Mouse (Mus musculus) stomach, embryonic 16.5 days (tissue): Measurements from ENCODE around the gene Tmem204. TPM values are rescaled to one million over a fixed set of nuclear protein-coding genes. Genes with fewer than 3 reads are reported as not detected.
"Not testable (repeated sequence)": the region's sequence is repeated elsewhere in the genome, so short reads cannot be mapped to it uniquely, and the experiment has no call there.

Source experiments
- ATAC-seq: fragments of 200-750 bp; cut with Nextera tagmentation; 2 replicates; pipeline ENCODE4 v1.8.0; 2017; ENCODE audit warnings: moderate number of reproducible peaks, moderate TSS enrichment; ENCODE audit not compliant: insufficient read depth, low FRiP score
- H3K27ac ChIP-seq: fragments of 300-500 bp; sonication (generic); 2 replicates; pipeline ENCODE4 v1.5.1; 2014; ENCODE audit warnings: low read length
- H3K27me3 ChIP-seq: fragments of 300-500 bp; sonication (generic); 2 replicates; pipeline ENCODE4 v1.6.1; 2014; ENCODE audit warnings: low read length, control low read depth, mixed read lengths; ENCODE audit not compliant: control insufficient read depth, insufficient read depth
- H3K36me3 ChIP-seq: fragments of 300-500 bp; sonication (generic); 2 replicates; pipeline ENCODE4 v1.6.1; 2014; ENCODE audit warnings: low read length; ENCODE audit not compliant: control insufficient read depth, insufficient read depth
- H3K4me1 ChIP-seq: fragments of 300-500 bp; sonication (generic); 2 replicates; pipeline ENCODE4 v1.6.1; 2014; ENCODE audit warnings: low read length, control low read depth, mixed read lengths; ENCODE audit not compliant: control insufficient read depth, insufficient read depth
- H3K4me2 ChIP-seq: fragments of 300-500 bp; sonication (generic); 2 replicates; pipeline ENCODE4 v1.6.1; 2014; ENCODE audit warnings: low read depth, low read length, mixed read lengths
- H3K4me3 ChIP-seq: fragments of 300-500 bp; sonication (generic); replicated peaks from 2 replicates; pipeline ENCODE4 v1.5.1; 2014; ENCODE audit warnings: mild to moderate bottlenecking, low read length
- H3K9ac ChIP-seq: fragments of 300-500 bp; sonication (generic); 2 replicates; pipeline ENCODE4 v1.6.1; 2014; ENCODE audit warnings: low read length
- H3K9me3 ChIP-seq: fragments of 300-500 bp; sonication (generic); replicated peaks from 2 replicates; pipeline ENCODE4 v1.6.1; 2016; ENCODE audit warnings: low read length, control low read depth; ENCODE audit not compliant: control insufficient read depth
- WGBS: fragments of 180-500 bp; shearing (Covaris S2); extraction: QIAGEN DNeasy Blood & Tissue Kit; methylation state at CpG from one replicate; pipeline ENCODE4 v1.1.7; 2014; 5-methylcytosine and 5-hydroxymethylcytosine counted together
- polyA plus RNA-seq: library from polyadenylated mRNA; unstranded; fragments of >200 nt; fragmentation: Nextera tagmentation; extraction: Ambion mirVana; gene quantifications from 2 replicates; pipeline ENCODE4 v1.2.1, GENCODE M21; 2015

The Tmem204 gene
- polyA plus RNA-seq, result 24.1 and 25.2 TPM in 2 replicates

GRCm38 (mm10) chr17:25083444-25083931 lies at the start of gene Tmem204:
Gene Tmem204, minus strand, starts transcription at chr17:25083591.
- Histone ChIP-seq H3K9me3 (no peaks in the 10 kb centered on the region), H3K27me3 (no peaks in the 10 kb centered on the region), H3K4me3 (no peak within 1 kb of the TSS), H3K27ac (peak within 1 kb of the TSS; percentile 97), H3K9ac (peak within 1 kb of the TSS; percentile 38; the same call in 1 of the 2 replicates), H3K36me3 (no peaks in the 10 kb centered on the region; the same call in 1 of the 2 replicates), H3K4me1 (peaks cover 35% of the 10 kb centered on the region), H3K4me2 (peak within 1 kb of the TSS; percentile 16)
- 21% methylated on average over 7 of the region's 7 CpGs for WGBS
- peak; percentile 92 for ATAC-seq

DNA sequence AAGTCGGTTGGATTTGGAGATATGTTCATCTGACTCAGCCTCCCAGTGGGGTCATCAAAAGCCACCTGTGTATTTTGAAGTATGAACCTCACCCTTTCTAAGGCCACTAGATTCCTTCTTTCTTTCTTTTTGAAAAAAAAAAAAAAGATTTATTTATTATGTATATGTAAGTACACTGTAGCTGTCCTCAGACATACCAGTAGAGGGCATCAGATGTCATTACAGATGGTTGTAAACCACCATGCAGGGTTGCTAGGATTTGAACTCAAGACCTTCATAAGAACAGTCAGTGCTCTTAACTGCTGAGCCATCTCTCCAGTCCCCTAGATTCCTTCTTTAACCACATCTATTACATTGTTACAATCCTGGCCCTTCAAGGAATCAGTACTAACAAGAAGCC lies 46.7 kb upstream of the Tmem204 start:
- no peak overlapping the region for H3K4me2 ChIP-seq
- no peaks in the 10 kb centered on the region for H3K9me3 ChIP-seq
- no peak overlapping the region for H3K4me3 ChIP-seq
- no peaks in the 10 kb centered on the region for H3K36me3 ChIP-seq
- ATAC-seq, result no peak
- H3K27me3 ChIP-seq, result no peaks in the 10 kb centered on the region
- H3K27ac ChIP-seq, result no peak overlapping the region
- H3K9ac ChIP-seq, result no peak overlapping the region
- 81% methylated on average over 1 of the region's 1 CpGs for WGBS
- H3K4me1 ChIP-seq, result peaks cover 8% of the 10 kb centered on the region

GRCm38 (mm10) chr17:25127681-25128080 lies 44.3 kb upstream of the Tmem204 start:
- no peak overlapping the region for H3K27ac ChIP-seq
- no peak overlapping the region for H3K4me2 ChIP-seq
- no peak overlapping the region for H3K4me3 ChIP-seq
- no peaks in the 10 kb centered on the region for H3K4me1 ChIP-seq
- 55% methylated on average over 9 of the region's 9 CpGs for WGBS
- no peaks in the 10 kb centered on the region for H3K27me3 ChIP-seq
- no peaks in the 10 kb centered on the region for H3K9me3 ChIP-seq
- H3K36me3 ChIP-seq, result no peaks in the 10 kb centered on the region
- no peak overlapping the region for H3K9ac ChIP-seq
- ATAC-seq, result no peak

GRCm38 (mm10) chr17:25127079-25127478 lies 43.7 kb upstream of the Tmem204 start:
- Histone ChIP-seq H3K27me3 (no peaks in the 10 kb centered on the region), H3K9me3 (no peaks in the 10 kb centered on the region)

GRCm38 (mm10) chr17:25125442-25126060 lies 42.2 kb upstream of the Tmem204 start:
- not testable (repeated sequence) for H3K36me3 ChIP-seq, ATAC-seq, H3K27me3 ChIP-seq, H3K9me3 ChIP-seq, H3K27ac ChIP-seq, H3K4me1 ChIP-seq, H3K9ac ChIP-seq, H3K4me2 ChIP-seq, H3K4me3 ChIP-seq
- WGBS, result 69% methylated on average over 3 of the region's 3 CpGs

More at GRCm38 (mm10) chr17:25127079-25127478, 43.7 kb upstream of the Tmem204 start:
- 0 out of 2 replicates have a peak, but pooled peaks have one; percentile 29 for ATAC-seq
- no peaks in the 10 kb centered on the region for H3K36me3 ChIP-seq
- H3K9ac ChIP-seq, result no peak overlapping the region
- no peak overlapping the region for H3K4me3 ChIP-seq
- H3K4me2 ChIP-seq, result no peak overlapping the region
- H3K4me1 ChIP-seq, result no peaks in the 10 kb centered on the region
- WGBS, result 37% methylated on average over 8 of the region's 8 CpGs
- no peak overlapping the region for H3K27ac ChIP-seq

DNA sequence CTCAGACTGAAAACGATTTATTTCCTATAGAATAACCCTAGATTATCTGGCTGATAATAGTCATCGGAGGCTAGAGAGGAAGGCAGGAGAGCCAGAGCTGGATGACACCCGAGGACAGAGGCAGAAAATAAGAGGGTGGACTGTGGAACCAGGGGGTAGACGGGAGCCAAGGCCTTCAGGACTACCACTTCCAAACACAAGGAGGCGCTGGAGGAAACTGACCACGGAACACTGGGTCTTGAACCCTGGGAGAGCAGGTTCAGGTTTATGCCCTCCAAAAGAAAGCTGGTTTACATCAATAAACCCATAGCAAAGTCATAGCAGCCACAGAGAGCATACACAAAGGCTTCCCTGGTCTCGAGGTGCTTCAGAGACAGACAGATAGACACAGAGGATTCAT lies 40.6 kb upstream of the Tmem204 start:
- Histone ChIP-seq H3K4me2 (no peak overlapping the region), H3K4me1 (no peaks in the 10 kb centered on the region), H3K27me3 (no peaks in the 10 kb centered on the region), H3K9me3 (no peaks in the 10 kb centered on the region), H3K4me3 (no peak overlapping the region), H3K9ac (no peak overlapping the region), H3K36me3 (no peaks in the 10 kb centered on the region), H3K27ac (no peak overlapping the region)
- WGBS, result 27% methylated on average over 7 of the region's 7 CpGs
- no peak for ATAC-seq

DNA sequence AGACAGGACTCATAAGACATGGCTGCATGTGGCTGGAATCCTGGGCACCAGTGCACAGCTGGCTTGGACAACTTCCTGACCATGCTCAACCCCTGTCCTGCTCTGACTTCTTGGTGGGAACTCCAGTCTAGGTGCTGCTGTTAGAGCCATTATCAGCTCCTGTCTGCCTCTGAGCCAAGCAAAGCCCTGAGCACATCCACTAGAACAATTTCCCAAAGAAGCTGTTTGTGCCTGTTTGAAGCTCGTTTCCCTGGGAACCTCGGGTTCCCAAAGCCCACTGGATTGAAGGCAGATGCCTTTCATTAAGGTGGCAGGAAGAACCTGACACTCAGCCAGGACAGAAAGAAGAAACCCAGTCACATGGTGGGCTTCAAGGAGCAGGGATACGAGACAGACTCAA lies 37.0 kb upstream of the Tmem204 start, which contains the start of gene Ptx4:
Gene Ptx4 (plus strand): TSS at position 355 of the 400 bp plus-strand sequence.
- Histone ChIP-seq H3K4me1 (peaks cover 5% of the 10 kb centered on the region), H3K4me2 (no peak within 1 kb of the TSS), H3K4me3 (no peak within 1 kb of the TSS), H3K9me3 (no peaks in the 10 kb centered on the region), H3K27ac (no peak within 1 kb of the TSS), H3K36me3 (no peaks in the 10 kb centered on the region), H3K9ac (no peak within 1 kb of the TSS), H3K27me3 (no peaks in the 10 kb centered on the region)
- no peak for ATAC-seq
- 36% methylated on average over 3 of the region's 3 CpGs for WGBS

DNA sequence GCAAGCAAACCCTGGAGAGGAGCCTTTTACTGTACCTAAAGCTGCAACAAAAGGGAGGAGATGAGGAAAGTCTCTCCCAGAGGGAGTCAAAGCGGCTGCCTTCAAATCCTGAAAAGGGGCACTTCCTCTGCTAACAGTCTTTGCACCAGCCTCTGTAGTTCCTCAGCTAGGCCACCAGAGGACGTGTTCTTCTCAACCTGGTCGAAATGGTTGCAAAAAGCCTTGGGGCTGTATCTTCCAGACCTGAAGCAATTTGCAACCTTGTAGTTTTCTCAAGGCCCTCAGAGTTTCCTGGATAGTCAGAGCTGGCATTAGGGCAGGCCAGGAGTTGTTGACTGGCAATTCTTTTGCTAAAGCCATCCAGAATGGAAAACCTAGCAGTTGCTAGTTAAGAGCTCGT lies 33.9 kb upstream of the Tmem204 start:
- Histone ChIP-seq H3K4me3 (no peak overlapping the region), H3K36me3 (no peaks in the 10 kb centered on the region), H3K9ac (no peak overlapping the region), H3K27me3 (no peaks in the 10 kb centered on the region), H3K4me2 (no peak overlapping the region), H3K27ac (no peak overlapping the region), H3K9me3 (no peaks in the 10 kb centered on the region), H3K4me1 (peaks cover 11% of the 10 kb centered on the region)
- no peak for ATAC-seq
- WGBS, result 32% methylated on average over 4 of the region's 4 CpGs

DNA sequence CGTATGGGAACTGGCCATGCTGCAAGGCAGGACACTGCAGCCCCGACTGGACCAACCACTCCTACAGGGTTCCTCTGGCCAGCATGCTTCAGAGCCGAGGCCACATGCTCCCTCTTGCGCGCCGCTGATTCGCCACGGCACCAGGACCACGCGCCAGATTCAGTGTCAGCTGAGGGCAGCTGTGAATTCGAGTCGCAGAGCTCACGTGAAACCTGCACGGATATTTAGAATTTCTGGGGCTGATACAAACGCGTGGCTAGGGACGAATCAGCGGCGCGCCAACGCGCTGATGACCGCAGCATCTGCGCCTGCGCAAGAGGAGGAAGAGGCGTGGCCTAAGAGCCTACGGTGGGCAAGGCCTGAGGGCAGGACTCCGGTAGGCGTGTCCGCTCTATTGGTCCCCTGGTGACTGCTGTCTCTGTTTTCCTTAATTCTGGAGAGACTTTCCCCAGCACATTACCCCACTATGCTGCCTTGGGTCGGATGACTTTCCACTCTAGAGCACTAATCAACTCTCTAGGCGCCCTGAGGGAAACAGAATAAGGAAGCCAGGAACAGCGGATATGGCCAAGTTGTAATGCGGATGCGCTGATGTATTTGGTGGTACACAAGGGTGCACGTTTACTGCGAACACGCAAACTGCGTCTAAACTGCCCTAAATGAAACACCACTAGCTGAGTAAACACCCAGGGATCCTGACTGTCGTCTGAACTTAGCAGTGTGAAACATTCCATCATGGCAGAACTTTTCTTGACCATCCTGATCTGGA lies 32.5 kb upstream of the Tmem204 start, which contains the start of gene Telo2:
Gene Telo2 (minus strand): TSS at position 304 of the 769 bp plus-strand sequence.
- 5% methylated on average over 40 of the region's 40 CpGs for WGBS
- Histone ChIP-seq H3K9ac (peak within 1 kb of the TSS; percentile 69), H3K27me3 (no peaks in the 10 kb centered on the region), H3K36me3 (no peaks in the 10 kb centered on the region), H3K4me3 (peak within 1 kb of the TSS; percentile 51), H3K4me1 (peaks cover 11% of the 10 kb centered on the region), H3K9me3 (no peaks in the 10 kb centered on the region), H3K27ac (peak within 1 kb of the TSS; percentile 96), H3K4me2 (peak within 1 kb of the TSS; percentile 68)
- peak; percentile 94 for ATAC-seq
